Mouse (Mus musculus) lung, embryonic 15.5 days (tissue): ENCODE data around the gene Spry2. TPM values are rescaled to one million over a fixed set of nuclear protein-coding genes. Genes with fewer than 3 reads are reported as not detected.

Experiments
- ATAC-seq: fragments of 200-750 bp; cut with Nextera tagmentation; 2 replicates; pipeline ENCODE4 v1.8.0; 2017; ENCODE audit warnings: moderate number of reproducible peaks, borderline replicate concordance; ENCODE audit not compliant: low FRiP score, low TSS enrichment; ENCODE audit errors: extremely low read depth
- H3K27ac ChIP-seq: fragments of 300-500 bp; sonication (generic); 2 replicates; pipeline ENCODE4 v1.5.1; 2015; ENCODE audit warnings: moderate library complexity, mild to moderate bottlenecking, inconsistent platforms
- H3K27me3 ChIP-seq: fragments of 300-500 bp; sonication (generic); 2 replicates; pipeline ENCODE4 v1.6.1; 2015; ENCODE audit warnings: inconsistent platforms
- H3K36me3 ChIP-seq: fragments of 300-500 bp; sonication (generic); 2 replicates; pipeline ENCODE4 v1.6.1; 2015; ENCODE audit warnings: inconsistent platforms
- H3K4me1 ChIP-seq: fragments of 300-500 bp; sonication (generic); 2 replicates; pipeline ENCODE4 v1.6.1; 2015; ENCODE audit warnings: inconsistent platforms
- H3K4me2 ChIP-seq: fragments of 300-500 bp; sonication (generic); 2 replicates; pipeline ENCODE4 v1.6.1; 2015; ENCODE audit warnings: inconsistent platforms, mild to moderate bottlenecking, moderate library complexity
- H3K4me3 ChIP-seq: fragments of 300-500 bp; sonication (generic); 2 replicates; pipeline ENCODE4 v1.5.1; 2015; ENCODE audit warnings: mild to moderate bottlenecking, inconsistent platforms
- H3K9ac ChIP-seq: fragments of 300-500 bp; sonication (generic); 2 replicates; pipeline ENCODE4 v1.6.1; 2015; ENCODE audit warnings: inconsistent platforms
- H3K9me3 ChIP-seq: fragments of 300-500 bp; sonication (generic); 2 replicates; pipeline ENCODE4 v1.6.1; 2016; ENCODE audit warnings: inconsistent platforms
- WGBS: fragments of 180-500 bp; shearing (Covaris S2); methylation state at CpG from one replicate; pipeline ENCODE4 v1.1.7; 2015; 5-methylcytosine and 5-hydroxymethylcytosine counted together
- polyA plus RNA-seq: library from polyadenylated mRNA; unstranded; fragments of >200 nt; fragmentation: Nextera tagmentation; extraction: Ambion mirVana; gene quantifications from 2 replicates; pipeline ENCODE4 v1.2.1, GENCODE M21; 2015

The Spry2 gene
- polyA plus RNA-seq, 1 experiment from 2014 or later, result 43.9 TPM

GRCm38 (mm10) chr14:105859876-105860275 is 36.7 kb downstream of the Spry2 start:
- H3K27ac ChIP-seq, result no peak overlapping the region
- H3K4me3 ChIP-seq, result no peak overlapping the region
- H3K4me1 ChIP-seq, result no peaks in the 10 kb centered on the region
- H3K4me2 ChIP-seq, result no peak overlapping the region
- no peaks in the 10 kb centered on the region for H3K36me3 ChIP-seq
- WGBS, result 47% methylated on average over 2 of the region's 2 CpGs
- no peak for ATAC-seq
- H3K27me3 ChIP-seq, result no peaks in the 10 kb centered on the region
- H3K9ac ChIP-seq, result no peak overlapping the region
- H3K9me3 ChIP-seq, result no peaks in the 10 kb centered on the region

- Histone ChIP-seq H3K27me3 (no peaks in the 10 kb centered on the region), H3K9me3 (no peaks in the 10 kb centered on the region), H3K36me3 (no peaks in the 10 kb centered on the region), H3K4me3 (no peak overlapping the region), H3K27ac (no peak overlapping the region), H3K4me2 (no peak overlapping the region), H3K4me1 (no peaks in the 10 kb centered on the region), H3K9ac (no peak overlapping the region)
- ATAC-seq, result no peak
- 32% methylated on average over 4 of the region's 4 CpGs for WGBS
Observed at GRCm38 (mm10) chr14:105859368-105859767, 37.3 kb downstream of the Spry2 start.

GRCm38 (mm10) chr14:105858935-105859334 is 37.7 kb downstream of the Spry2 start:
- no peak for ATAC-seq
- no peak overlapping the region for H3K27ac ChIP-seq
- H3K27me3 ChIP-seq, result no peaks in the 10 kb centered on the region
- H3K9ac ChIP-seq, result no peak overlapping the region
- H3K4me1 ChIP-seq, result no peaks in the 10 kb centered on the region
- H3K9me3 ChIP-seq, result no peaks in the 10 kb centered on the region
- 37% methylated on average over 5 of the region's 5 CpGs for WGBS
- no peak overlapping the region for H3K4me3 ChIP-seq
- no peak overlapping the region for H3K4me2 ChIP-seq
- H3K36me3 ChIP-seq, result no peaks in the 10 kb centered on the region

DNA sequence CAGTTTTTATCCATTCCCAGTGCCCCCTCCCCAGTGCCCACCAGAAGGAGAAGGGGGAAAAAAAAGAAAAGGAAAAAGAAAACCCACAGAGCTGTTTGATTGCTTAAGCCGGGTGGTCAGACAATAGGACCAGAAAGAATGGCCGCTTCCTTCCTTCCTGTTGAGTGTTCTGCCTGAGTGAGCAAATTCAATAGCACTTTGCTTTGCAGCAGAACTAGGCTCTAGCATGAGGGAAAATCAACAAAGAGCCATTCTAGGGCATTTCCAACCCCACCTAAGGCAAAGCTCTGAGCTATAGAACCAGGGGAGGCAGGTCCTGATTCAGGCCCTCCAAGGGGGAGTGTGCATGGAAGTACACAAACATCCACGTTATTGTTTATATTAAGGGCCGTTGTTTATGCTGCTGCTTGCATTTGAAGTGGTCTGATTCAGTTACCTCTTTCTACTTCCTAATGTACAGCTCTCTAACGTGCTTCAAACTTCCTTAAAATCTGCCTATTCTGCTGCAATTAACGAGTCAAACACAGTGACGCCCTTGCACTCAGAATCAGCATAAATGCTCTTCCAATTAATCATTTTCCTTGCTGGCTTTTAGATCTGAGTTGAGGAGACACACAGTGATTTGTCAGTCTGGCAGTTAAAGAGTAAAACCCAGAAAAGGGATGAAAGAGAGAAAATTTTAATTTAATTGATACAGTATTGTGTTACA is 45.1 kb downstream of the Spry2 start:
- peaks cover 6% of the 10 kb centered on the region for H3K4me1 ChIP-seq
- no peak overlapping the region for H3K4me2 ChIP-seq
- 29% methylated on average over 7 of the region's 7 CpGs for WGBS
- H3K27me3 ChIP-seq, result no peaks in the 10 kb centered on the region
- no peaks in the 10 kb centered on the region for H3K9me3 ChIP-seq
- peak; percentile 11; the same call in 1 of the 2 replicates for ATAC-seq
- peak overlapping the region; percentile 32; the same call in 1 of the 2 replicates for H3K27ac ChIP-seq
- H3K9ac ChIP-seq, result no peak overlapping the region
- no peak overlapping the region for H3K4me3 ChIP-seq
- no peaks in the 10 kb centered on the region for H3K36me3 ChIP-seq

Other genes with a start within 250 kb of the Spry2 start
- not detected in 2 replicates for gene Trim52, start 209.4 kb upstream of the Spry2 start, polyA plus RNA-seq